Comparison of ENCODE assay signal across 8 mouse cellular contexts in genomic region chr2:27079152-27079584, GRCm38 (mm10). TPM values are rescaled to one million over a fixed set of nuclear protein-coding genes. Genes with fewer than 3 reads are reported as not detected.
DNase-seq lines count a peak whose midpoint lies in the region; ATAC-seq lines count a peak whose summit lies in the region.

Gene Adamtsl2 (plus strand): TSS chr2:27079379.

- intact Hi-C loops in left cerebral cortex, postnatal 36 days (cut with DNase I): no loop called here

- peak within 1 kb of the TSS; percentile 7; the same call in 1 of the 2 replicates for H3K4me2 ChIP-seq in intestine, embryonic 16.5 days (ENCODE audit: low read depth, low read length)
- peak within 1 kb of the TSS; percentile 33 for H3K4me2 ChIP-seq in midbrain, embryonic 13.5 days (replicated peaks)

- H3K4me3 ChIP-seq in embryonic facial prominence, embryonic 10.5 days: peak within 1 kb of the TSS; percentile 29; the same call in 1 of the 2 replicates
- H3K4me3 ChIP-seq in intestine, embryonic 16.5 days (ENCODE audit: low read length): no peak within 1 kb of the TSS
- no peak within 1 kb of the TSS; the same call in 1 of the 2 replicates for H3K4me3 ChIP-seq in midbrain, embryonic 13.5 days (replicated peaks)

- H3K27me3 ChIP-seq in embryonic facial prominence, embryonic 10.5 days (replicated peaks; ENCODE audit: low read depth, poor library complexity, severe bottlenecking): peaks cover 34% of the 10 kb centered on the region; the same call in 1 of the 2 replicates
- no peaks in the 10 kb centered on the region for H3K27me3 ChIP-seq in intestine, embryonic 16.5 days (replicated peaks; ENCODE audit: control insufficient read depth, insufficient read depth, low read length)
- no peaks in the 10 kb centered on the region for H3K27me3 ChIP-seq in midbrain, embryonic 13.5 days

- no peaks in the 10 kb centered on the region for H3K36me3 ChIP-seq in embryonic facial prominence, embryonic 10.5 days (replicated peaks)
- no peaks in the 10 kb centered on the region for H3K36me3 ChIP-seq in intestine, embryonic 16.5 days (ENCODE audit: control insufficient read depth, insufficient read depth, low read length)
- no peaks in the 10 kb centered on the region for H3K36me3 ChIP-seq in midbrain, embryonic 13.5 days

- no peak for ATAC-seq in CD4-positive, CD25-positive, alpha-beta regulatory T cell, adult 4 months
- ATAC-seq in intestine, embryonic 16.5 days: peak; percentile 78
- ATAC-seq in midbrain, embryonic 13.5 days: peak; percentile 83

- 4% methylated on average over 10 of the region's 10 CpGs for WGBS in embryonic facial prominence, embryonic 10.5 days
- 3% methylated on average over 10 of the region's 10 CpGs for WGBS in intestine, embryonic 16.5 days
- 5% methylated on average over 10 of the region's 10 CpGs for WGBS in midbrain, embryonic 13.5 days

- DNase-seq in CD4-positive, CD25-positive, alpha-beta regulatory T cell, adult 2 months (ENCODE audit: low read depth, low spot score): peak; percentile 22
- DNase-seq in embryonic facial prominence, embryonic 10.5 days (ENCODE audit: low spot score): peak; percentile 74
- DNase-seq in heart, adult 11 months: peak; percentile 99
- DNase-seq in left cerebral cortex, postnatal 36 days (ENCODE audit: low spot score in 2 of 2): peak; percentile 42 to 56
- DNase-seq in spleen, postnatal 36 days (ENCODE audit: low spot score in 2 of 2): peak; percentile 32 to 50

- H3K27ac ChIP-seq in embryonic facial prominence, embryonic 10.5 days (replicated peaks): peak within 1 kb of the TSS; percentile 66
- H3K27ac ChIP-seq in intestine, embryonic 16.5 days (ENCODE audit: low read length): peak within 1 kb of the TSS; percentile 27; the same call in 1 of the 2 replicates
- peak within 1 kb of the TSS; percentile 71 for H3K27ac ChIP-seq in midbrain, embryonic 13.5 days

- H3K9ac ChIP-seq in intestine, embryonic 16.5 days (ENCODE audit: low read depth, low read length): no peak within 1 kb of the TSS
- H3K9ac ChIP-seq in midbrain, embryonic 13.5 days (replicated peaks): 0 out of 2 replicates have a peak within 1 kb of the TSS, but pooled peaks have one; percentile 3

- peaks cover 39% of the 10 kb centered on the region for H3K4me1 ChIP-seq in embryonic facial prominence, embryonic 10.5 days
- H3K4me1 ChIP-seq in intestine, embryonic 16.5 days (ENCODE audit: control insufficient read depth, insufficient read depth, low read length): peaks cover 14% of the 10 kb centered on the region; the same call in 1 of the 2 replicates
- H3K4me1 ChIP-seq in midbrain, embryonic 13.5 days (replicated peaks): peaks cover 26% of the 10 kb centered on the region

- no peaks in the 10 kb centered on the region for H3K9me3 ChIP-seq in embryonic facial prominence, embryonic 10.5 days
- H3K9me3 ChIP-seq in intestine, embryonic 16.5 days (ENCODE audit: control insufficient read depth, low read length): no peaks in the 10 kb centered on the region
- no peaks in the 10 kb centered on the region for H3K9me3 ChIP-seq in midbrain, embryonic 13.5 days

RNA-seq across cellular contexts. Expression of gene Adamtsl2, which starts in this region (rescaled TPM):
- polyA plus RNA-seq in CD4-positive, CD25-positive, alpha-beta regulatory T cell, adult 4 months (2017; shearing (Covaris generic)): under 1 TPM in 1 of 2 experiments, not detected in 1; 0.31 TPM
- 2.1 and 3.0 TPM in 2 replicates for polyA plus RNA-seq in embryonic facial prominence, embryonic 10.5 days (2016; fragmentation: Nextera tagmentation; extraction: Ambion mirVana)
- 1.7 and 2.1 TPM in 2 replicates for polyA plus RNA-seq in intestine, embryonic 16.5 days (2015; fragmentation: Nextera tagmentation; extraction: Ambion mirVana)
- total RNA-seq in left cerebral cortex, postnatal 36 days (2021): 10 to 100 TPM; 22.0 to 22.2 TPM
- 6.0 and 6.9 TPM in 2 replicates for polyA plus RNA-seq in midbrain, embryonic 13.5 days (2015; fragmentation: Nextera tagmentation; extraction: Ambion mirVana)

Comparison
In these comparisons a context has a peak if more than half of its experiments do, and no peak if none do; other contexts are left out.
1. DNase-seq: peak in every context shown above with its lines; median percentile 99 in heart, adult 11 months; 74 in embryonic facial prominence, embryonic 10.5 days; 49 in left cerebral cortex, postnatal 36 days; 41 in spleen, postnatal 36 days; 22 in CD4-positive, CD25-positive, alpha-beta regulatory T cell, adult 2 months.